Mouse (Mus musculus) myocyte (in vitro differentiated cells): Measurements from ENCODE around the gene Asb10. TPM values are rescaled to one million over a fixed set of nuclear protein-coding genes. Genes with fewer than 3 reads are reported as not detected.

ENCODE experiments used
- H3K27me3 ChIP-seq: one replicate; pipeline ENCODE4 v1.6.1; 2011; ENCODE audit not compliant: control insufficient read depth, insufficient read depth, insufficient read length
- H3K36me3 ChIP-seq: one replicate; pipeline ENCODE4 v1.6.1; 2011; ENCODE audit not compliant: control insufficient read depth, insufficient read depth
- H3K4me2 ChIP-seq: one replicate; pipeline ENCODE4 v1.6.1; 2011; ENCODE audit warnings: low read depth, control low read depth
- H3K4me3 ChIP-seq: one replicate; pipeline ENCODE4 v1.5.1; 2011; ENCODE audit warnings: mild to moderate bottlenecking, control low read depth, moderate library complexity
- H3K79me2 ChIP-seq: one replicate; pipeline ENCODE4 v1.6.1; 2011; ENCODE audit not compliant: control insufficient read depth, insufficient read depth
- H3ac ChIP-seq: one replicate; pipeline ENCODE4 v1.6.1; 2011; ENCODE audit not compliant: control insufficient read depth, insufficient read length
- CEBPB ChIP-seq: IDR thresholded peaks from 2 replicates; pipeline ENCODE4 v1.6.1; 2011; ENCODE audit warnings: mild to moderate bottlenecking, moderate library complexity; ENCODE audit not compliant: poor library complexity, insufficient read depth, severe bottlenecking
- E2F4 ChIP-seq: IDR thresholded peaks from one replicate; pipeline ENCODE4 v1.6.1; 2011; ENCODE audit warnings: mild to moderate bottlenecking, control low read depth, moderate library complexity; ENCODE audit not compliant: insufficient read depth
- MAX ChIP-seq: IDR thresholded peaks from one replicate; pipeline ENCODE4 v1.6.1; 2011; ENCODE audit warnings: low read depth, mild to moderate bottlenecking, control low read depth
- MYOD1 ChIP-seq, 3 experiments: IDR thresholded peaks; one replicate each; pipeline ENCODE4 v1.6.1; 2011; ENCODE audit warnings: control low read depth in 2 of 3, low read depth in 2 of 3, mild to moderate bottlenecking in 2 of 3, moderate library complexity in 1 of 3; ENCODE audit not compliant: insufficient read length in 2 of 3, control insufficient read depth in 1 of 3
- MYOG ChIP-seq, 3 experiments: IDR thresholded peaks; one replicate each; pipeline ENCODE4 v1.6.1; 2011; ENCODE audit warnings: control low read depth in 2 of 3, low read depth in 2 of 3, mild to moderate bottlenecking in 2 of 3; ENCODE audit not compliant: insufficient read length in 2 of 3, control insufficient read depth in 1 of 3, insufficient read depth in 1 of 3
- POLR2A ChIP-seq: IDR thresholded peaks from one replicate; pipeline ENCODE4 v1.6.1; 2011; ENCODE audit warnings: low read depth, mild to moderate bottlenecking, control low read depth, moderate library complexity; ENCODE audit not compliant: insufficient read length
- POLR2AphosphoS2 ChIP-seq: IDR thresholded peaks from one replicate; pipeline ENCODE4 v1.6.1; 2011; ENCODE audit warnings: low read depth, control low read depth; ENCODE audit not compliant: insufficient read length
- REST ChIP-seq: IDR thresholded peaks from one replicate; pipeline ENCODE4 v1.6.1; 2011; ENCODE audit warnings: mild to moderate bottlenecking, control low read depth, moderate library complexity; ENCODE audit not compliant: insufficient read depth, insufficient read length
- SRF ChIP-seq: IDR thresholded peaks from one replicate; pipeline ENCODE4 v1.6.1; 2011; ENCODE audit warnings: low read depth; ENCODE audit not compliant: control insufficient read depth, insufficient read length
- TCF12 ChIP-seq: IDR thresholded peaks from one replicate; pipeline ENCODE4 v1.6.1; 2011; ENCODE audit warnings: mild to moderate bottlenecking, control low read depth; ENCODE audit not compliant: poor library complexity, insufficient read depth, severe bottlenecking
- TCF3 ChIP-seq: IDR thresholded peaks from one replicate; pipeline ENCODE4 v1.6.1; 2011; ENCODE audit warnings: low read depth, control low read depth; ENCODE audit not compliant: insufficient read length
- USF1 ChIP-seq: IDR thresholded peaks from one replicate; pipeline ENCODE4 v1.6.1; 2011; ENCODE audit warnings: low read depth, mild to moderate bottlenecking, control low read depth, moderate library complexity
- polyA plus RNA-seq: library from polyadenylated mRNA; unstranded; fragments of >200 nt; fragmentation: generic; extraction: Trizol; gene quantifications from one replicate; pipeline ENCODE4 v1.2.1, GENCODE M21; 2012; ENCODE audit warnings: missing spikeins

The Asb10 gene
- polyA plus RNA-seq, 1 experiment = 0.77 TPM

DNA sequence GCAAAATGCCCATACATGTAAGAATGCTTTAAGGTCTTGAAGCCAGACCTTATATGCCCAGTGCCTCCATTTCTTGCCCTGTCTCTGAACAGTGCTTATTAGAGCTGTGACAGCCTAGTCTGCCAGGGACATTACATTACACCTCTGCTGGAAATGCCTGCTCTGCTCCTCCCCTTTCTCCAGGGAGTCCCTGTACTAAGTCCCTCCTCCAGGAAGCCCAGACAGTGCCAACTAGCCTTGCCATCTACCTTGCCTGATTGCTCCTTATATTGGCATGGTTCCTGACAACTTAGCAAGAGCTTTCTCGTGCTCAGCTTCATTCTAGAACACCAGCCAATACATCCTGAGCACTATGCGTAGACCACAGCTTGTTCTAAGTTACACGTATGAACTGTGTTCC, 5.0 kb downstream of the Asb10 start:
- H3K4me2 ChIP-seq = no peak overlapping the region
- TF ChIP-seq TCF3 (no peak), MYOG (IDR thresholded peaks at IDR 0.05; ENCODE audit: control insufficient read depth in 1 of 3, insufficient read depth in 1 of 3, insufficient read length in 2 of 3, low read depth in 2 of 3) (no peak), MYOD1 (IDR thresholded peaks at IDR 0.05; ENCODE audit: control insufficient read depth in 1 of 3, insufficient read length in 2 of 3, low read depth in 2 of 3) (no peak), USF1 (no peak), POLR2AphosphoS2 (no peak), MAX (no peak), POLR2A (no peak), E2F4 (no peak), TCF12 (no peak), CEBPB (no peak), SRF (no peak), REST (no peak)
- no peaks in the 10 kb centered on the region for H3K79me2 ChIP-seq
- peaks cover 88% of the 10 kb centered on the region for H3K27me3 ChIP-seq
- no peak overlapping the region for H3K4me3 ChIP-seq
- H3K36me3 ChIP-seq = no peaks in the 10 kb centered on the region
- no peak overlapping the region for H3ac ChIP-seq

DNA sequence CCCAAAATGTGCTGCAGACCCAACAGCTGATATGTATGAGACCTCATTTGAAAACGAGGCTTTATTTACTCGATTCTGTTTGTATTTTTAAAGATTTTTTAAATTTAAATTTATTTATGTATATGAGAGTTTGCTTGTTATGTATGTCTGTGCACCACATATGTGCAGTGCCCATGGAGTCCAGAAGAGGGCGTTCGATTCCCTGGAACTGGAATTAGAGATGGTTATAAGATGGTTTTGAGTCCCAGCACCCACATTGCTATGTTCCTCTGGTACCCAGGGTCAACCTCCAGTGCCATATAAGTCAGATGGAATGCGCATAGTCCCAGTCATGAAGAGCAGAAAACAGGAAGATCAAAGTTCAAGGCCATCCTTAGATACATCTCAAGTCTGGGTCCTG, 6.5 kb downstream of the Asb10 start:
- no peaks in the 10 kb centered on the region for H3K36me3 ChIP-seq
- no peaks in the 10 kb centered on the region for H3K79me2 ChIP-seq
- TF ChIP-seq REST = no peak
- no peak for TF ChIP-seq MYOD1 (IDR thresholded peaks at IDR 0.05; ENCODE audit: control insufficient read depth in 1 of 3, insufficient read length in 2 of 3, low read depth in 2 of 3)
- TF ChIP-seq USF1 = no peak
- TF ChIP-seq MYOG (IDR thresholded peaks at IDR 0.05; ENCODE audit: control insufficient read depth in 1 of 3, insufficient read depth in 1 of 3, insufficient read length in 2 of 3, low read depth in 2 of 3) = no peak
- no peak for TF ChIP-seq CEBPB
- no peak for TF ChIP-seq E2F4
- TF ChIP-seq TCF12 = no peak
- no peak for TF ChIP-seq TCF3
- no peak for TF ChIP-seq SRF
- TF ChIP-seq MAX = no peak
- TF ChIP-seq POLR2A = no peak
- TF ChIP-seq POLR2AphosphoS2 = no peak
- H3K27me3 ChIP-seq = peaks cover 84% of the 10 kb centered on the region
- H3K4me2 ChIP-seq = no peak overlapping the region
- H3ac ChIP-seq = no peak overlapping the region
- no peak overlapping the region for H3K4me3 ChIP-seq

DNA sequence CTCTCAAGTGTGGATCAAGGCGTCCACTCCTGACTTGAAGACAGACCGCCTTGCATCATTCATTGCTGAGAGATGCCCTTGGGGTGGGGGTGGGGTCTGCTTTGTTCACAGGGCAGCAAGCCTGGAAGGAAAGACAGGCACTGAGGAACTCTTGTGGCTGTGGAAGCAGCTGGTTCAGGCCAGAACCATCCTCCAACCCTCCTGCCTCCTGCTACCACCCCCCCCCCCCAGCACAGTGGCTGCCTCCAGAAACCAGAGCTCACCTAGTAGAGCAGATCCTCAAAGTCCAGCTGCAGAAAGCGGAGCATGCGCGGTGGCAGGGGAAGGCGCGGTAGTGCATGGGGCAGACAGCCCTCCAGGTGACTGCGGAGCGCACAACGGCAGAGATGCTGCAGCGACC, 7.4 kb downstream of the Asb10 start:
- H3K4me3 ChIP-seq = no peak overlapping the region
- peaks cover 77% of the 10 kb centered on the region for H3K27me3 ChIP-seq
- H3K79me2 ChIP-seq = no peaks in the 10 kb centered on the region
- no peaks in the 10 kb centered on the region for H3K36me3 ChIP-seq
- H3K4me2 ChIP-seq = no peak overlapping the region
- TF ChIP-seq MYOG (IDR thresholded peaks at IDR 0.05; ENCODE audit: control insufficient read depth in 1 of 3, insufficient read depth in 1 of 3, insufficient read length in 2 of 3, low read depth in 2 of 3) = no peak
- TF ChIP-seq REST = no peak
- TF ChIP-seq SRF = no peak
- no peak for TF ChIP-seq CEBPB
- no peak for TF ChIP-seq POLR2AphosphoS2
- no peak for TF ChIP-seq E2F4
- no peak for TF ChIP-seq TCF3
- no peak for TF ChIP-seq TCF12
- TF ChIP-seq MAX = no peak
- TF ChIP-seq POLR2A = no peak
- TF ChIP-seq MYOD1 (IDR thresholded peaks at IDR 0.05; ENCODE audit: control insufficient read depth in 1 of 3, insufficient read length in 2 of 3, low read depth in 2 of 3) = no peak
- no peak for TF ChIP-seq USF1
- no peak overlapping the region for H3ac ChIP-seq

DNA sequence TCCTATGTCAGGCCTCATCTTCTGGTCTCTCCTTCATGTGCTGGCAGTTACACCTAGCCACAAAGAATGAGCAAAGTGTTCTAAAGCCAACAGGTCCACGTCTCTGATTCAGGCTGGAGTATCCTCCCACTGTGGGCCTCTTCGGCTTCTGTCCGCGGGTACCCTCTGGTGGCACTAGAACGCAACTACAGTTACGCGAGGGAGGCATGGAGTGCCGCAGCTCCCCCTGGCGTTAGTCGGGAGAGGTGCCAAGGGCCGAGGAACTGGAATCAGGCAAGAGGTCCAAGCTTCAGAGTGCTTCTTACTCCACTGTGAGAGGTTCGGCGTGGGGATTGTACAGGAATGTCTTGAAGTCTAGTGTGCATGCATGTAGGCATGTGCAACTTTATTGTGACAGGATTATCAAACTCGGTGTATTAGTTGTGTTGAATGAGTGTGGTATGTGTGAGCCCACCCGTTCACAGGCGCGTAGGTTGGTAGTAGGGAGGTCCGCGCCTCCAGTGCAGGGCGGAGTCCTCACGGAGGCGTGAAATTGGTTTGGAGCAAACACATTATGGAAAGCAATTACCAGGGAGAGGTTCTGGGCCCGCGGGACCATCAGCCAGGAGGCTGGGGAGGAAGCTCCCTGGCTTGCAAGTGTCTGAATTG, 10.6 kb downstream of the Asb10 start:
- no peak overlapping the region for H3ac ChIP-seq
- H3K36me3 ChIP-seq = no peaks in the 10 kb centered on the region
- H3K4me2 ChIP-seq = no peak overlapping the region
- peaks cover 81% of the 10 kb centered on the region for H3K27me3 ChIP-seq
- H3K79me2 ChIP-seq = no peaks in the 10 kb centered on the region
- TF ChIP-seq E2F4 (no peak), POLR2A (no peak), CEBPB (no peak), SRF (no peak), POLR2AphosphoS2 (no peak), USF1 (no peak), MYOD1 (IDR thresholded peaks at IDR 0.05; ENCODE audit: control insufficient read depth in 1 of 3, insufficient read length in 2 of 3, low read depth in 2 of 3) (no peak), TCF12 (no peak), MYOG (IDR thresholded peaks at IDR 0.05; ENCODE audit: control insufficient read depth in 1 of 3, insufficient read depth in 1 of 3, insufficient read length in 2 of 3, low read depth in 2 of 3) (no peak), TCF3 (no peak), REST (no peak), MAX (no peak)
- H3K4me3 ChIP-seq = no peak overlapping the region
